Mouse (Mus musculus): Measurements from ENCODE around the gene Atp6v0a2.

Atp6v0a2 gene

GRCm38 (mm10) chr5:124636694-124637093, 8.3 kb downstream of the Atp6v0a2 start:
- no peak for DNase-seq (ENCODE audit: low read depth, low spot score)

DNA sequence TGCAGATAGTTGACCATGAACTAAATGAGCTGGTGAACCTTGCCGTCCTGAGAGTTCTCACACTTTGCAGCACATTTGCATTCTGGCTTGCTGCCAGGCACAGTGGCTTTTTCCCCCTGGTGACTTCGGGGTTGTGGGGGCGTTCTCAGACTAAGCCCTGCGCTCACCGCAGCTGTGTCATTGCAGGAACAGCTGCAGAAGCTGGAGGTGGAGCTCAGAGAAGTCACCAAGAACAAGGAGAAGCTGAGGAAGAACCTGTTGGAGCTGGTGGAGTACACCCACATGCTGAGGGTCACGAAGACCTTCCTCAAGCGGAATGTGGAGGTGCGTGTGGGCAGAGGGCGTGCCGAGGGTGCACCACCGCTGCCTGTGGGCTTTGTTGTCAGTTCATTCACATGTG, 8.9 kb downstream of the Atp6v0a2 start:
- no peak for DNase-seq (ENCODE audit: low read depth, low spot score)

DNA sequence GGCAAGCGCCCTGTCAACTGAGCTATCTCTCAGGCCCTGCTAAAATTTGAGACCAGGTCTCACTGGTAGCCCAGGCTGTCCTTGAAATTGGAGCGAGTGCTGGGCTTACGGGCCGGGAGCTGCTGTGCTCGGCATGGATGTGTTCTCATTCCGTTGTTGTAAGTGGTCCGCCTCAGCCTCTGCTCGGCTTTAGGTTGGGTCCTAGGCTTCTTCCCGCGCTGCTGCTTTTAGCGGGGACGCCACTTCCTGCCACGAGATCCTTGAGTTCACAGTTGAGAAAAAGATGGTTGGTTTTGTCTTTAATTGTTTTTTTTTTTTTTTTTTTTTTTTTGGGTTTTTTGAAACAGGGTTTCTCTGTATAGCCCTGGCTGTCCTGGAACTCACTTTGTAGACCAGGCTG, 9.5 kb downstream of the Atp6v0a2 start:
- no peak for DNase-seq (ENCODE audit: low read depth, low spot score)

DNA sequence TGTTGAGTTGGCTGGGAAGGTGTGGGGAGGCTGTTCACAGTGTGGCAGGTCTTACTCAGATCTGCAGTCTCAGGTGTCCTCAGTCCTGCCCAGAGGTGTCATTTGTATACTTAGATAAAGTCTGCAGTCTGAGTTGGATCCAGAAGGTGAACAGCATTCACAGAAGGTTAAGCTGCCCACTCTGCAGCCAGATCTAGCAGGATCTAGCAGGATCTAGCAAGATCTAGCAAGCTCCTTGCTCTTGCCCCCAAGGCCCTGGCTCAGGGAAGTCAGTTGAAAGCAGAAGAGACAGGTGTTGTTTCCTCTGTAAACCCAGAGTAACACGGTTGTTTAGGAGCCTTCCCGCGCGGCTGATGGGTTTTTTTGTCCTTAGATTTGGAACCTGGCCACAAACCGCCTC, 85.4 kb downstream of the Atp6v0a2 start:
- no peak for DNase-seq (ENCODE audit: low read depth, low spot score)

DNA sequence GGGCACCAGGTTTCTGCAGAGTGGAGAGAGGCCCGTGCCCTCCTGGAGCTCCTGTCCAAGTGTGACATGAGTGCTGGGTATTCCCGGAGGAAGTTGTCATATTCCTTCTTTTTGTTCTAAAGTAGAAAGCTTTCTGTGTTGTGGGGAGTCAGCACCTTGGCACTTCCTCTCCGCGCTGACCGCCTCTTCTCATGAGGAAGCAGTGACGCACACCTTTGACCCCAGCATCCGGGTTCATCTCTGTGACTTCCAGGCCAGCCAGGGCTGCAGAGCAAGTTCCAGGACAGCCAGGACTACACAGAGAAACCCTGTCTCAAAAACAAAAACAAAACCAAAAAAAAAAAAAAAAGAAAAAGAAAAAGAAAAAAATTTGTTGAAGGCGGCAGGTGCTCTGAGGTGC, 86.8 kb downstream of the Atp6v0a2 start:
- DNase-seq (ENCODE audit: low read depth, low spot score), result peak; percentile 8

GRCm38 (mm10) chr5:124717969-124718368, 89.6 kb downstream of the Atp6v0a2 start:
- no peak for DNase-seq (ENCODE audit: low read depth, low spot score)

- DNase-seq (ENCODE audit: low read depth, low spot score), result no peak
These were observed 90.0 kb downstream of the Atp6v0a2 start for GRCm38 (mm10) chr5:124718396-124718795.

DNA sequence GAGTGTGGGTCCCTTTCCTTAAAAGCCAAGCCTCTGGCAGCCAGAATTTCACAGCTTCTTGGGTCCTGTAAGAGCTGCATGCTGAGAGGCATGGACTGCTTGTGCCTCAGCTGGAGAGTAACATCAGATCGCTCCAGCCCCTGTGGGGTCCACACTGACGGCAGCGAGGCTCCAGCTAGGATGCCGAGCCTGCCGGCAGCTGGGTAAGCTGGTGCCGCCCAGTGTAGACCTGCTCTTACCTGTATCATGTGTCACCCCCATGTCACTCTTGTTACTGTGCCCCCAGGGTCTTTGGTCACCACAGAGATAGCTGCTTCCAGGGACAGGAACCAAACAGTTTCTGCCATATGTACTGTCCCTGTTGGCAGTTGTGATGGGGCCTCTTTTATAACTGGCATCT, 94.7 kb downstream of the Atp6v0a2 start:
- DNase-seq (ENCODE audit: low read depth, low spot score), result no peak

GRCm38 (mm10) chr5:124724997-124725396, 96.6 kb downstream of the Atp6v0a2 start, which contains the start of gene Dnah10:
Gene Dnah10 (plus strand): TSS chr5:124725085.
- DNase-seq (ENCODE audit: low read depth, low spot score), result peak; percentile 20

- peak; percentile 7 for DNase-seq (ENCODE audit: low read depth, low spot score)
These were observed 101.4 kb downstream of the Atp6v0a2 start for GRCm38 (mm10) chr5:124729662-124730206.

GRCm38 (mm10) chr5:124733961-124734360, 105.6 kb downstream of the Atp6v0a2 start:
- no peak for DNase-seq (ENCODE audit: low read depth, low spot score)

- DNase-seq (ENCODE audit: low read depth, low spot score), result no peak
These were observed 113.7 kb downstream of the Atp6v0a2 start for GRCm38 (mm10) chr5:124741898-124742599.

DNA sequence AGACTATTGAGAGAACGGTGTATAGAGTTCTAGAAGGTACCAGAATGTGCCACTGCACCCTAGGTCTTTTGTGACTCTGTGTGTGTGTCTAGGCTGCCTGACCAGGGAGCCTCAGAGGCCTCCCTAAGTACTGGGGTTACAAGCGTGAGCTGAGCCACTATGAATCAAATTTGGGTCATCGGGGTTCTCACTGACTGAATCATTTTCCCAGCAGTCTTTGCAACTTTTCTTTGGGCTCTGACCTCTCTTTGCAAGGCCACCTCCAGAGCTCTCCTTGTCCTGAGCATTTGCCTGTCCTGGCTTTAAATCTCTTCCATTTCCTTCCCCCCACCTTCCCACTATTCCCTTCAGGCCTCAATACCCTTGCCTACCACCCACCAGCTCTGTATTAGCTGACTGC, 115.5 kb downstream of the Atp6v0a2 start:
- DNase-seq (ENCODE audit: low read depth, low spot score), result no peak

DNA sequence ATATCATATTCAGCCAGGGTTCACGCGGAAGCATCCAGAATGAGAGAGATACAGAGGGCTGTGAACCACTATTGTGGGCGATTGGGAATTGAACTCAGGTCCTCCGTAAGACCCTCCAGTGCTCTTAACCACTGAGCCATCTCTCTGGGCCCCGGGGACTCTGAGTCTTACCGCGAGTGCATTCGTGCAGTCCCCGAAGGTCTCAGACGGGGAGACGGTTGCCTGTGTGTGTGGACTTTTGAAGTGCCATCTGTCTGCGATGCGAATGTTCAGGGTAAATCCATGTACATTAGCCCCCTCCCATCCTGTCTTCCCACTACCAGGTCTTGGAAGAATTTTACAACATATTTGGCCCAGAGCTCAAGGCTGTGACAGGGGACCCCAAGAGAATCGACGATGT, 117.8 kb downstream of the Atp6v0a2 start:
- no peak for DNase-seq (ENCODE audit: low read depth, low spot score)

DNA sequence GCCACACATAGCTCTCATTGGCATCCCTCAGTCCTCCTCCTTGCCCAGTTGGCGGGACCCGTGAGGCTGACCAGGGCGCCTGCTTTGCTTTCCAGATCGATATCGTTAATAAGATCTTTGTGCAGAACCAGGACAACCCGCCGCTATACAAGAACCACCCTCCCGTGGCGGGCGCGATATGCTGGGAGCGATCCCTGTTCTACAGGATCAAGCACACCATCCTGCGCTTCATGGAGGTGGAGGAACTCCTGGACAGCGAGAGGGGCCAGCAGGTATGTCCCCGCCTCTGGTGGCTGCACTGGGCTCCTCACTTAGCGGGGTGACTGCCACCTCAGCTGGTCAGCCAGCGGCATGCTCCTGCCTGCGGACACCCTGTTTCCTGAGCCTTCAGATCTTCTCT, 119.9 kb downstream of the Atp6v0a2 start:
- DNase-seq (ENCODE audit: low read depth, low spot score), result no peak

DNA sequence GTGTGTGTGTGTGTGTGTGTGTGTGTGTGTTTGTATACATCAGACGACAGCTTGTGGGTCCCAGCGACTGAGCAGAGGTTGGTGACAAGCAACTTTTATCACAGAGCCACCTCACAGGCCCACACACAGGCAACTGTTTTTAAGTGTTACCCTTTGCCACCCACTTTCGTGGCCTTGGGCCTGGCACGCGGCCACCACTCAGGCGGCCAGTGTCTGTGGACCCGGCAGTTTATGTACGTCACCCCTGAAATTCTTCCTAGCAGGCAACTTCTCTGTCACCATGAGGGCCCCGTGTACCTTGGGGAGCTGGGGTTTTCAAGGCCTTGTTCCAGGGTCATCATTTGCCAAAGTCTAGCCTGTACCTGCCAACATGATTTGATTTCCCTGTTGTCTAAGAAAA, 123.3 kb downstream of the Atp6v0a2 start:
- DNase-seq (ENCODE audit: low read depth, low spot score), result no peak

DNA sequence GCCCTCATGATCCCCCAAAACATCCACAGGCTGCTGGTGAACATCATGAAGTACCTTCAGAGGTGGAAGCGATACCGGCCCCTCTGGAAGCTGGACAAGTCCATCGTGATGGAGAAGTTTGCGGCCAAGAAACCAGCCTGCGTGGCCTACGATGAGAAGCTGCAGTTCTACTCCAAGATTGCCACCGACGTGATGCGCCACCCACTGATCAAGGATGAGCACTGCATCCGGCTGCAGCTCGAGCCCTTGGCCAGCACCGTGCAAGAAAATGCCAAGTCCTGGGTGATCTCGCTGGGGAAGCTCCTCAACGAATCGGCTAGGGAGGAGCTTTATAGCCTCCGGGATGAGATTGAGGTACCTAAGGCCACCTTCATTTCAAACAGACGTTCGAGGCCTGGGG, 132.6 kb downstream of the Atp6v0a2 start:
- no peak for DNase-seq (ENCODE audit: low read depth, low spot score)

DNA sequence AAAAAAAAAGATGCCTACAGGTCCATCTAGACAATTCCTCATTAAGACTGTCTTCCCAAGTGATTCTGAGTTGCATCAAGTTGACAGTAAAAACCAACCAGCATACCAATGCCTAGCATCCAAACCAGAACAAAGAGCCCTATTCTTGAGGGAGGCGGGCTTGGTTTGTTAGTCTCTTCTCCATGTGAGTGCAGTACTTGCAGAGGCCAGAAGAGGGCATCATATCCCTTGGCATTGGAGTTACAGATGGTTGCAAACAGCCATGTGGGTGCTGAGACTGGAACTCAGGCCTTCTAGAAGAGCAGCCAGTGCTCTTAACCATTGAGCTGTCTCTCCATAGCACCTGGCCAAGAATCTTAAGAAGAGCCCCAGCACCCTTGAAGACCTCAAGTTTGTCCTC, 133.4 kb downstream of the Atp6v0a2 start:
- DNase-seq (ENCODE audit: low read depth, low spot score), result no peak

All from mesoderm, embryonic 11.5 days (tissue).